Mouse (Mus musculus): ENCODE measurements around the gene Rad51b. TPM values are rescaled to one million over a fixed set of nuclear protein-coding genes. Genes with fewer than 3 reads are reported as not detected.

Gene Rad51b
- total and polyA plus RNA-seq, 3 experiments: 0.47 to 0.50 (median 0.49) TPM

DNA sequence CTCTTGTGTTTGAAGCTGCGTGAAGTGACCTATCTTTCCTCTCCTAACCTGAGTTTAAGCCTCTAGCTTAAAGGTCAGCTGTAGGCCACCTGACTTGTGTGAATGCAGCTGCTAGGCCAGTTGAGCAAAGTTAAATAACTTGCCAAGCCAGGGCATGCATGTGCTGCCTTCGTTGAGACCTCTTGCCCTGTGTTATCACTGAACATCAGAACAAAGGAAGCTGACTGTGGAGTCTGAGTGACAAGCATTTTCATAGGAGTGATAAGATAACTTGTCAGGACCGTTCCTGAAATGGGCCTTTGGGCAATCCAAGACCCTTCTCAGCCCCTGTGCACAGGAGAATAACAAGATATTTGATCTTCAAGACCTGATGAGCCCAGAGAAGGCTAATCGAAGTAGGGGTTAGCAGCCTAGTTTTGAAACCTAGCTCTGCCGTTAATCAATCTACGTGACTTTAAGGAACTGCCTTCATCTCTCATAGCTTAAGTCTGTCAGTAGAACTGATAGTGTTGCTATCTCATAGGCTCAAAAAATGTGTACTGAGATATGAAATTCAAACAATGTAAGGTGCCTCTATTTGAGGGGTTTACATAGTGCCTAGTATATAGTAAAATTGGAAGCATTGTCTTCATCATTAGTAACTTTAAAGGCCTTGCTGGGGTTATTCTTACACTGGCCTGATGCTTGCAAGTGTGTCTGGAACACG, 465.6 kb downstream of the Rad51b start:
- peaks cover 11% of the 10 kb centered on the region for H3K36me3 ChIP-seq (ENCODE audit: control insufficient read depth, insufficient read depth, low read length)
- H3K27me3 ChIP-seq (ENCODE audit: control insufficient read depth, insufficient read depth, low read length): no peaks in the 10 kb centered on the region
- H3K4me3 ChIP-seq: no peak overlapping the region
- intact Hi-C loops (cut with DNase I): no loop called here
- peak overlapping the region; percentile 54 for H3K27ac ChIP-seq
- DNase-seq: no peak
- H3K4me1 ChIP-seq (ENCODE audit: control insufficient read depth, insufficient read depth, low read length): peaks cover 16% of the 10 kb centered on the region
- TF ChIP-seq EP300 (IDR thresholded peaks at IDR 0.05; ENCODE audit: insufficient read depth, low read depth, low read length) (no peak), POLR2A (IDR thresholded peaks at IDR 0.05; ENCODE audit: insufficient read depth, low read depth, low read length) (no peak), CTCF (IDR thresholded peaks at IDR 0.05) (no peak)
- H3K79me2 ChIP-seq (replicated peaks; ENCODE audit: control insufficient read depth, insufficient read depth, low read length): no peaks in the 10 kb centered on the region
- no peak overlapping the region for H3K9ac ChIP-seq (ENCODE audit: low read depth, low read length)
- 52% methylated on average over 7 of the region's 7 CpGs for WGBS

DNA sequence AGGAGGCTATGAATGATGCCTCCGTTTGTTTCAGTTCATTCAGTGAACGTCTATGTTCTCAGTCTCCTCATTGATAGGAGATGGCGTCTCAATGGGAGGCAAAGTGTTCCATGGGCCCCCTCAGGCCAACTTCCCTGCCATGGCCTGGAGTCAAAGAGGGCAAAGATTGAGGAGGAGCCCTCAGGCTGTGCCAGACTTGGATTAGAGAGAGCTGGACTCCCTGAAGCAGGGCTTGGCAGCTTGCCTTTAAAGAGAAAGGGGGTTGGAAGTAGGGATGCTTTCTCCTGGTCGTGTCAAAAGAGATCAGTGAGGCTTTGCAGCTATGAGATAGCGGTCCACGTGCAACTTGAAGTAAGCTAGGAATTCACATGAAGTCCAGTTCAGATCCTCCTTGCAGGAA, 469.0 kb downstream of the Rad51b start:
- no peak for TF ChIP-seq CTCF (IDR thresholded peaks at IDR 0.05)
- TF ChIP-seq EP300 (IDR thresholded peaks at IDR 0.05; ENCODE audit: insufficient read depth, low read depth, low read length): no peak
- no peak for TF ChIP-seq POLR2A (IDR thresholded peaks at IDR 0.05; ENCODE audit: insufficient read depth, low read depth, low read length)
- peak in 1 of 2 experiments; percentile 55 for DNase-seq
- Histone ChIP-seq H3K79me2 (replicated peaks; ENCODE audit: control insufficient read depth, insufficient read depth, low read length) (no peaks in the 10 kb centered on the region), H3K36me3 (ENCODE audit: control insufficient read depth, insufficient read depth, low read length) (peaks cover 6% of the 10 kb centered on the region), H3K27ac (no peak overlapping the region), H3K9ac (ENCODE audit: low read depth, low read length) (no peak overlapping the region), H3K4me3 (no peak overlapping the region), H3K27me3 (ENCODE audit: control insufficient read depth, insufficient read depth, low read length) (no peaks in the 10 kb centered on the region), H3K4me1 (ENCODE audit: control insufficient read depth, insufficient read depth, low read length) (peaks cover 7% of the 10 kb centered on the region)
- WGBS: 59% methylated on average over 6 of the region's 6 CpGs
- intact Hi-C loops (cut with DNase I): no loop called here

DNA sequence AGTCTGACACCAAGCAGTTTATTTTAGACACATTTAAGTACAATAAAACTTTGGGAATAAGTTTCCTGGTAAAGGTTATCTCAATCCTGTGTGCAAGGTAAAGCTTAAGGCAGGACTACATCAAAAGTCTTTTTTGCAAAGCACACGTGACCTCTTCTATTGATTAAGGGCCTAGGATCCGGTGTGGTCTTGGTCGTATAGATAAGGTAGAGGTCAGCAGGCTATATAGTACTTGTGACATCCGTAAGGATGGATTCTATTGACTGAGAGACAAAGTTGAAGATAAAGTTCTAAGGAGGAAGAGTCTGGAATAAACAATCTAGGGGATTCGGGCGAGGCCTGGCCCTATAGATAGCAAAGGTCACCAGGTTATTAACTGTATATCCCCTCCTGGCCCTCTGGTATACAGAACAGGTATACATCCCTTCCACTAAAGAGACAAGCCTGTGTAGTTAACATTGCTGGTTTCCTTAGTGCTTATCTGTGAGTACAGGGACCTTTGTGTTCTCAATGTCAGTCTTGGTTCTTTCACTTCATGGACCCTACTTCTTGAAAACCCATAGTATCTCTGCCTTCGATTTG, 471.8 kb downstream of the Rad51b start:
- no peak overlapping the region for H3K9ac ChIP-seq (ENCODE audit: low read depth, low read length)

DNA sequence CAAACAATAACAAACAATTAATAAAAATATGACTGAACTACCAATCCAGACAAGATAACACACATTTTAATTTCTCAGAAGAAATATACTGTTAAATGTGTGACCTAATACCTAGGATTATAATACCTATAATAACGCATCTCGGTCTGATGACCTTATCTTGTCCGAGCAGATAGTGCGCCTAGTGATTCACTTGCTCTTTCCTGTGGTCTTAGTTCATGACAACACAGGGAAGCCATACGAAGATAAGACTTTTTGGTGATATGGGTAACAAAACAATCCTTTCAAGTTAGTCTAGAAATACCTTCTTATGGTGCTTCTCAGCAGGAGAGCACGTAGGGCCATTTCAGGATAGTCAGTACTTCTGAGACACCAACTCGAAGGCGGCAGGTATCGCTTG, 472.7 kb downstream of the Rad51b start:
- Histone ChIP-seq H3K27ac (no peak overlapping the region), H3K4me3 (no peak overlapping the region), H3K79me2 (replicated peaks; ENCODE audit: control insufficient read depth, insufficient read depth, low read length) (no peaks in the 10 kb centered on the region), H3K4me1 (ENCODE audit: control insufficient read depth, insufficient read depth, low read length) (peaks cover 2% of the 10 kb centered on the region; the same call in 1 of the 2 replicates), H3K9ac (ENCODE audit: low read depth, low read length) (no peak overlapping the region), H3K27me3 (ENCODE audit: control insufficient read depth, insufficient read depth, low read length) (no peaks in the 10 kb centered on the region; the same call in 1 of the 2 replicates), H3K36me3 (ENCODE audit: control insufficient read depth, insufficient read depth, low read length) (no peaks in the 10 kb centered on the region)
- WGBS: 88% methylated on average over 9 of the region's 9 CpGs
- DNase-seq: no peak
- no peak for TF ChIP-seq POLR2A (IDR thresholded peaks at IDR 0.05; ENCODE audit: insufficient read depth, low read depth, low read length)
- no peak for TF ChIP-seq CTCF (IDR thresholded peaks at IDR 0.05)
- intact Hi-C loops (cut with DNase I): no loop called here

More for the DNA sequence above, 471.8 kb downstream of the Rad51b start:
- no peak overlapping the region for H3K4me3 ChIP-seq
- no peaks in the 10 kb centered on the region; the same call in 1 of the 2 replicates for H3K27me3 ChIP-seq (ENCODE audit: control insufficient read depth, insufficient read depth, low read length)
- no peak for DNase-seq
- TF ChIP-seq CTCF (IDR thresholded peaks at IDR 0.05): no peak
- TF ChIP-seq POLR2A (IDR thresholded peaks at IDR 0.05; ENCODE audit: insufficient read depth, low read depth, low read length): no peak
- TF ChIP-seq EP300 (IDR thresholded peaks at IDR 0.05; ENCODE audit: insufficient read depth, low read depth, low read length): no peak
- H3K36me3 ChIP-seq (ENCODE audit: control insufficient read depth, insufficient read depth, low read length): no peaks in the 10 kb centered on the region
- H3K27ac ChIP-seq: no peak overlapping the region
- intact Hi-C loops (cut with DNase I): no loop called here
- H3K4me1 ChIP-seq (ENCODE audit: control insufficient read depth, insufficient read depth, low read length): no peaks in the 10 kb centered on the region
- no peaks in the 10 kb centered on the region for H3K79me2 ChIP-seq (replicated peaks; ENCODE audit: control insufficient read depth, insufficient read depth, low read length)
- 86% methylated on average over 7 of the region's 7 CpGs for WGBS

DNA sequence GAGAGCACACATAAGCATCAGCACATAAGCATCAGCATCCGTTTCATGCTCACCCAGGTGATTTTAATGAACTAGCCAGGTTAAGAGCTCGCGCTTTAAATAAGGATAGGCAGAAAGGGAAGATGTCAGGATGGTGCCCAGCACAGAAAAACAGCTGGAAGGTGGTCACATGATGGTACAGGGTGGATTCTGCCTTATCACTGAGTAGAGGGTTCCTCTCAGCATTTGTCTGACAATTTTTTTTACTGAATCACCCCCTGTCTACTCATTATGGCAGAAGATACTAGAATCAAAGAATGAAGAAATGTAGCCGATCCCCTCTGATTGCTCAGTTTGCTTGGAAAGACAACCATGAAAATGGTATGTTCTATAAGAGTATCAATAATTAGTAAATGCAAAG, 474.1 kb downstream of the Rad51b start:
- H3K9ac ChIP-seq (ENCODE audit: low read depth, low read length): no peak overlapping the region
- intact Hi-C loops (cut with DNase I): no loop called here
- H3K27ac ChIP-seq: no peak overlapping the region
- WGBS: 97% methylated on average over 4 of the region's 4 CpGs
- no peaks in the 10 kb centered on the region; the same call in 1 of the 2 replicates for H3K36me3 ChIP-seq (ENCODE audit: control insufficient read depth, insufficient read depth, low read length)
- DNase-seq: no peak
- H3K27me3 ChIP-seq (ENCODE audit: control insufficient read depth, insufficient read depth, low read length): no peaks in the 10 kb centered on the region; the same call in 1 of the 2 replicates
- H3K4me1 ChIP-seq (ENCODE audit: control insufficient read depth, insufficient read depth, low read length): peaks cover 11% of the 10 kb centered on the region
- no peak overlapping the region for H3K4me3 ChIP-seq
- TF ChIP-seq POLR2A (IDR thresholded peaks at IDR 0.05; ENCODE audit: insufficient read depth, low read depth, low read length) (no peak), EP300 (IDR thresholded peaks at IDR 0.05; ENCODE audit: insufficient read depth, low read depth, low read length) (no peak), CTCF (IDR thresholded peaks at IDR 0.05) (no peak)
- H3K79me2 ChIP-seq (replicated peaks; ENCODE audit: control insufficient read depth, insufficient read depth, low read length): no peaks in the 10 kb centered on the region

DNA sequence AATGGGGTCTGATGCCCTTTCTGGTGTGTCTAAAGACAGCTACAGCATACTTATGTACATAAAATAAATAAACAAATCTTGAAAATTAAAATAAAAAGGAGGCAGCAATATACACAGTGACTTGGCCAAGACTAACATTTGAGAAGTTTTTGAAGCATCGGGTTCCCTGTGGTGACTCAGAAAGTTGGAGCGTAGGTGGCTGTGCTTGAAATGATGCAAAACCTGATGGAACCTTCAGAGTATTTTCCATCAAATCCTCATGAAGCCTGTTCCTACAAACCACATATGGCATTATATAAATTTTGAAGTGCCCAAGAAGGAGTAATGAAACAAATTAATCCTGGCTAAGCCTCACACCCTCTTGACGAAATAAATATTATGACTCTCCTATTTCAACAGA, 474.7 kb downstream of the Rad51b start:
- TF ChIP-seq CTCF (IDR thresholded peaks at IDR 0.05): no peak
- Histone ChIP-seq H3K79me2 (replicated peaks; ENCODE audit: control insufficient read depth, insufficient read depth, low read length) (no peaks in the 10 kb centered on the region), H3K4me1 (ENCODE audit: control insufficient read depth, insufficient read depth, low read length) (peaks cover 11% of the 10 kb centered on the region), H3K4me3 (no peak overlapping the region), H3K27ac (no peak overlapping the region), H3K27me3 (ENCODE audit: control insufficient read depth, insufficient read depth, low read length) (no peaks in the 10 kb centered on the region; the same call in 1 of the 2 replicates), H3K9ac (ENCODE audit: low read depth, low read length) (no peak overlapping the region), H3K36me3 (ENCODE audit: control insufficient read depth, insufficient read depth, low read length) (no peaks in the 10 kb centered on the region; the same call in 1 of the 2 replicates)
- intact Hi-C loops (cut with DNase I): no loop called here
- no peak for DNase-seq
- 85% methylated on average over 3 of the region's 3 CpGs for WGBS

Data from heart, adult 2 months (tissue).